Mouse (Mus musculus): ENCODE results near the gene Kif26b.
A peak's percentile ranks its signal among the peaks of the same experiment; 100 is the strongest.

Gene Kif26b

GRCm38 (mm10) chr1:178528431-178529351 is at the start of gene Kif26b:
Kif26b (plus strand) TSS chr1:178529125.
- peak; percentile 44 to 45 for DNase-seq (ENCODE audit: low spot score in 2 of 2)

GRCm38 (mm10) chr1:178483854-178484253 is 45.1 kb upstream of the Kif26b start:
- DNase-seq (ENCODE audit: low spot score in 2 of 2) = no peak

GRCm38 (mm10) chr1:178485138-178485867 is 43.6 kb upstream of the Kif26b start:
- no peak for DNase-seq (ENCODE audit: low spot score in 2 of 2)

GRCm38 (mm10) chr1:178485868-178486220 is 43.1 kb upstream of the Kif26b start:
- no peak for DNase-seq (ENCODE audit: low spot score in 2 of 2)

- no peak for DNase-seq (ENCODE audit: low spot score in 2 of 2)
Observed at GRCm38 (mm10) chr1:178486828-178487227, 42.1 kb upstream of the Kif26b start.

GRCm38 (mm10) chr1:178489127-178489526 is 39.8 kb upstream of the Kif26b start:
- DNase-seq (ENCODE audit: low spot score in 2 of 2) = no peak

- no peak for DNase-seq (ENCODE audit: low spot score in 2 of 2)
Observed at GRCm38 (mm10) chr1:178491733-178492132, 37.2 kb upstream of the Kif26b start.

- DNase-seq (ENCODE audit: low spot score in 2 of 2) = no peak
Observed at GRCm38 (mm10) chr1:178492493-178492892, 36.4 kb upstream of the Kif26b start.

- DNase-seq (ENCODE audit: low spot score in 2 of 2) = no peak
Observed at GRCm38 (mm10) chr1:178496186-178496585, 32.7 kb upstream of the Kif26b start.

GRCm38 (mm10) chr1:178496841-178497240 is 32.1 kb upstream of the Kif26b start:
- no peak for DNase-seq (ENCODE audit: low spot score in 2 of 2)

- DNase-seq (ENCODE audit: low spot score in 2 of 2) = no peak
Observed at GRCm38 (mm10) chr1:178506938-178507337, 22.0 kb upstream of the Kif26b start.

- peak; percentile 22 to 30 for DNase-seq (ENCODE audit: low spot score in 2 of 2)
Observed at GRCm38 (mm10) chr1:178512323-178513031, 16.4 kb upstream of the Kif26b start.

GRCm38 (mm10) chr1:178513954-178514353 is 15.0 kb upstream of the Kif26b start:
- no peak for DNase-seq (ENCODE audit: low spot score in 2 of 2)

GRCm38 (mm10) chr1:178515839-178516238 is 13.1 kb upstream of the Kif26b start:
- DNase-seq (ENCODE audit: low spot score in 2 of 2) = no peak

- DNase-seq (ENCODE audit: low spot score in 2 of 2) = no peak
Observed at GRCm38 (mm10) chr1:178522389-178522788, 6.5 kb upstream of the Kif26b start.

- no peak for DNase-seq (ENCODE audit: low spot score in 2 of 2)
Observed at GRCm38 (mm10) chr1:178523152-178523551, 5.8 kb upstream of the Kif26b start.

GRCm38 (mm10) chr1:178527185-178527546 is 1.8 kb upstream of the Kif26b start:
- peak; percentile 50 to 67 for DNase-seq (ENCODE audit: low spot score in 2 of 2)

- peak; percentile 19 to 33 for DNase-seq (ENCODE audit: low spot score in 2 of 2)
Observed at GRCm38 (mm10) chr1:178527547-178528361, 1.2 kb upstream of the Kif26b start.

GRCm38 (mm10) chr1:178529512-178530300 is 781 bp downstream of the Kif26b start:
- peak; percentile 2 to 4 for DNase-seq (ENCODE audit: low spot score in 2 of 2)

GRCm38 (mm10) chr1:178530301-178531078 is 1.6 kb downstream of the Kif26b start:
- peak; percentile 82 to 83 for DNase-seq (ENCODE audit: low spot score in 2 of 2)
